Mouse (Mus musculus) layer of hippocampus, postnatal 14 days (tissue): ENCODE measurements around the gene Spns2. TPM values are rescaled to one million over a fixed set of nuclear protein-coding genes. Genes with fewer than 3 reads are reported as not detected.
A peak's percentile ranks its signal among the peaks of the same experiment; 100 is the strongest.

Source experiments
- DNase-seq, 2 experiments: peaks; one replicate each; pipeline ENCODE4 v3.0.0; 2021 to 2022; ENCODE audit warnings: low spot score in 2 of 2, mixed read lengths in 1 of 2
- total RNA-seq, 2 experiments: library from RNA; stranded (reverse); gene quantifications; 2 replicates each; pipeline ENCODE4 v1.2.3; 2021

The Spns2 gene
- total RNA-seq, 2 experiments from 2014 or later: 85.1 to 85.6 TPM

DNA sequence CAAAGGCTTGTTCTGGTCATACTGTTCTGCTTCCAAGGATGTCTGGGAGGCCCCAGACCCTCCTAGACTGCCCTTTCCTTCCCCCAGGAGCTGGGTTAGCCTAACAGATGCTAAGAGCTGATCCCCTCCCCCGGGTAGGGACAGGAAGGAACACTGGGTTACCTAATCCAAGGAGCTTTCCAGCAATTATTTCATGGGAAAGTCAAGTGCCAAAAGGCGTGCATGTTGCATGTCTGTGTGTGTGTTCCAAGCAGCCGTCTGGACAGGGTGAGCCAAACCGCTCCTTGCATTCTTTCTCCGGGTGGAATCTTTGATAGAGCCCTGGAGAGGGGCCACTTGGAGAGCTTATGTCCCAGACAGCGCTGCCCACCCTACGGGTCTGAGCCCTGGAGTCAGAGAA lies 76.7 kb downstream of the Spns2 start:
- no peak for DNase-seq

DNA sequence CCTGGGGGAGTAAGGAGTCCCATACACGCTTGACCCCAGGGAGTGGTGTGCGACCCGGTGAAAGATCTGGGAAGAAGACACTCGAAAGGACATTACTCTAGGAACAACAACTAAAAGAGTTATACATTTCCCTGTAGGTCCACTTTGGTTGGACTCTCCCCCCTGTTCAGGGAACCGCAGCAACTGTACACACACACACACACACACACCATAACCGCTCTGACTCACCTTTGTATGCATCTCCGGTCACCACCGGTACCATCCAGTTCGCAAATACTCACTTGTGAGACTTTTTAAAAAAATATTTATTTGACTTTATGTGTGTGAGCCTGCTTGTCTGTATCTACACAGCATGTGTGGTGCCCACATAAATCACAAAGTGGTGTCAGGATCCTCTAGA lies 77.8 kb downstream of the Spns2 start:
- no peak for DNase-seq

DNA sequence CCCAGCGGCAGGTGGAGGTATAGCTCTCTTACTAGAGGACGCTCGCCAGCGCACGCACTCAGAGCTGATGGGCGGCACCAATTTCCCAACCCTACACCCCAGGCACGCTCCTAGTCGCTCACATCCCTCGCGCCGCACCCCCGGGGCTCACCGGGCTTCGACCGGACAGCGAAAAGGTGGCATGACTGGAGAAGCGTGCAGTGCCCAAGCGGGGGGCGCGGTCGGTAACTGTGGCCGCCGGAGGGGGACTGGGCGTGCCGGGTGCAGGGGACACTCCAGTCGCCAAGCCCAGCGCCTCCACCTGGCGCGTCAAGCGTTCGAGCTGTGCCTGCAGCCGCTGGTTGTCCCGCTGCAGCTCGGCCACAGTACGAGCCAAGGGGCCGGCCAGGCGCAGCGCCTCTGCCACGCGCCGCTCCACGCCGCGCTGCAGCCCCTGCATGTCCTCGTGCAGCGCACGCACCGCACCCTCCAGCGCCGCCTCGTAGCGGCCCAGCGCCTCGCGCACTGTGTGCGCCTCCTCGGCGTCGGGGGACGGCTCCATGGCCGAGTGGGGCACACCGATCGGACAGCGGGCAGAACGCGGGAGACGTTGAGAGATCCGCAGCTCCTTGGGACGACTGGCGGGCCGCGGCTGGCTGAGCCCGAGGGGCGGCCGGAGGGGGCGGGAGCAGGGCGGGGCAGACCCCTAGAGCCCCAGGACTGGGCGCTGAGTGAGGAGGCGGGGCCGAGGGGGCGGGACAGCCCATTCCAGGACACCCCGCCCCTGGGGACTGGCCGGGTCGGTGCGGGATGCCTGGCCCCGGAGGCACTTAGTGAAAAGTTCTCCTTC lies 78.4 kb downstream of the Spns2 start, which contains the start of gene Smtnl2:
Gene Smtnl2 (minus strand): TSS at position 621 of the 829 bp plus-strand sequence.
- DNase-seq: peak in 1 of 2 experiments; percentile 52

DNA sequence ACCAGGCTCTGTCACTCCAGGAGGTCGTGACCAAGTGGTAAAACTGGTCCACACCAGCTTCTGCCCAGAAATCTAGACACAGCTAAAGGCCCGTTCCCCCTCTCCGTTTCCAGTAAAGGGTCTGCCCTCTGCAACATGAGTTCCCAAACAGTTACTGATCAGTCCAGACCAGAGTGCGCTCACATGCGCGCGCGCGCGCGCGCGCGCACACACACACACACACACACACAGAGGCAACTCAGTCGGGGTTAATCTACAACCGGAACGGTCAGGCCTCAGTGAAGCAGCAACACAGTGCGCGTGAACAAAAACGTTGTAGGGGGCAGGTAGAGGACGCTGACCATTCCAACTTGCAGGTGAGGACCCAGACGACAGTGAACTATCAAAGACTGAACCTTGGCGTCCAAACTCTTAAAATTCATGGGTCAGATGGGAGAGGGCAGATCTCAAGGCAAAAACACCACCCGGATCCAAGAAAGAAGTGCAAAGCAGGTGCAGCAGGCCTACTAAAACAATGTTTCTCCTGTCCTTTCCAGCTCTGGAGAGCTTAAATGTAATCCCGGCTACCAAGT lies 79.1 kb downstream of the Spns2 start:
- DNase-seq: no peak

DNA sequence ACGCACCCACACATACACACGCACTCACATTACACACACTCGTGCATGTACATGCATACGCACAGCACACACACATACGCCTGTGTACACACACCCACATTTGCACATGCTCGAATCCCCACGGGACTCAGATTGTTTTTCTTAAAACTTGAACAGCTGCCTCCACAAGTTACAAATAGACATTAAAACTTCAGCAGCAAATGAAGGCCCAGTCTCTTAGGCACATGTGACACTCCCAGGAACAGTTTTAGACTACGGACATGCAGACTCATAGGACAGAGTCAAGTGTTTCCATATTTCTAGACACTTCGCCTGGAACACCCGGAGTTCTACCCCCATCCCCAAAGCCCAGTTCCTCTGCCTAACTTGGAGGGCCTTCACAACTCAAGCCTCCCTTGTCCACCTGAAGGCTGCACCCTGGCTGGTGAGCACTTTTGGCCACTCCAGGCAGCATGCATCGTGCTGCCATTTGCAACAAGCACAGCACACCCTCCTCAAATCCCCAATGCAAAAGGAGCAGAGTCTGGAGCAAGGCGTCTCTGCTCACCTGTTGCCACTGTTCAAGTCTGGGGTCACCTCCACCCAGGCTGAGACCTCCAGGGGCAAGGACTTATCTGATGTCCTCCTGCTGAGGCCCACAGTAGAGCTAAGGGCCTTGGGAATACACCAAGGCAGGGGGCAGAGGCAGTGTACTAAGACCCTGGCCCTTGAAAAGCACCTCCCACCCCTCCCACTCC lies 79.9 kb downstream of the Spns2 start:
- no peak for DNase-seq

DNA sequence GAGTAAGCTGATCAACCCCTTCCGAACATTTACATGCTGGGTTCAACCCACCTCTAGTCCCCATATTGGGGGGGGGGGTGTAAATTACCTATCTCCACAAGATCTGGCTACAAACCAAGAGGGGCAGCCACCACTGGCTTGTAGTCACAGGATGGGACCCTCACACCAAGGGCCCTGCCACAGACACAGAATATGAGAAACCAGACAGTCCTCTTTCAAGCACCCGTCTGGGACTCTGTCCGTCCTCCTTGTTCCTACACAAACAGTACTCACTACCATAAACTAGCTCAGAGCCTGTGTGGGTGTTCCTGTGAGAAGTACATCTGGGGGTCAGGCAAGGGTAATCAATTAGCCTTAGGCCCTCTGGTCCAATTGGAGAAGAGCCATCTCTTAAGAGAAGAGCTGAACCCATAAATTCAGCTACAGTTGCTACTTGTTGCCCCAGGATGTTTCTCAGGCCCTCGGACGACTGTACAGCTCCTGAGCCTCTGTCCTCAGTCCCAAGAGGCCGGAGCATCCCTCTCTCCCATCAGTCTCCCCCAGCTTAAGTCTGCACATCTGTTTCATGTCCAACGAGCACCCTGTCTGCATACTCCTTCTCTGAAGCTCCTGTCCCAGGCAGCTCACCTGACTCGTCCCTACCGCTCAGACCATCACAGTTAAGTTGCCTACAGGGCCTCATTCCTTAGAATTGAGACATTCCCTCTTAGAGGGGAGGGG lies 81.1 kb downstream of the Spns2 start:
- no peak for DNase-seq

DNA sequence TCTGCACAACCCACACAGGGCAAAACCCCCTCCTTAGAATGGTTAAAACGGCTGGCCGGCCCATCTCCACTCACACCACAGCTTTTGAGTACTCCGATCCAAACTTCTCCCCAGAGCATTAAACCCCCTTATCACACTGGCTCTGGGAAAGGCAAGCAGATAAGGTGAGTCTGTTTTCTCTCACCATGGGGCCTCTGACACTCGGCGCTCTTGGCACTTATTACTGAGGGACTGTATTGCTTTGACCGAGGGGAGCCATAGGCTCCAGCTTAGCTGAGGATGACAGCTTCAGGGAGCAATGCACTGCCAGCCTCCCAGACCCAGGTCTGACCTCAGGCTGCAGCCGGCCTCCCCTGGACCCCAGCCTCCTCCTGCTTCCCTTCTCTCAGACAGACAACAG lies 82.1 kb downstream of the Spns2 start:
- DNase-seq: no peak

DNA sequence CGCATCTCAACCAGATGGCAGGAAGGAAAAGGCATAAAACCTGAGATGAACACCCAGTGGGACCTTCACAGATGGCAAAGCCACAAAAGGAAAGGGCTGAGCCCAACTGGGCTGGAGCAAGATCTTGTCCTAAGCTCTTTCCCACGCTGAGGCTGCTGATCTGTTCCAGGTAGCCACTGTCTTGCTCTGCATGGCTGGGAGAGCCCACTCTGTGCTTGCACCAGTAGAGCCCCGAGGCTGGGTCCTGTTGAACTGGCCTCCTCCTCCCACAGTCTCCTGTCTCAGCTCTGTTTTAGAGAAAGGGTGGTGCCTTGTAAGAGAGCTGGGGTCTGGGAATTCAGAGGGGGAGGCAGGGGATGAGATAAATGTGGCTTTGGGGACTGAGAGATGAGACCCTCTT lies 82.6 kb downstream of the Spns2 start:
- DNase-seq: no peak

DNA sequence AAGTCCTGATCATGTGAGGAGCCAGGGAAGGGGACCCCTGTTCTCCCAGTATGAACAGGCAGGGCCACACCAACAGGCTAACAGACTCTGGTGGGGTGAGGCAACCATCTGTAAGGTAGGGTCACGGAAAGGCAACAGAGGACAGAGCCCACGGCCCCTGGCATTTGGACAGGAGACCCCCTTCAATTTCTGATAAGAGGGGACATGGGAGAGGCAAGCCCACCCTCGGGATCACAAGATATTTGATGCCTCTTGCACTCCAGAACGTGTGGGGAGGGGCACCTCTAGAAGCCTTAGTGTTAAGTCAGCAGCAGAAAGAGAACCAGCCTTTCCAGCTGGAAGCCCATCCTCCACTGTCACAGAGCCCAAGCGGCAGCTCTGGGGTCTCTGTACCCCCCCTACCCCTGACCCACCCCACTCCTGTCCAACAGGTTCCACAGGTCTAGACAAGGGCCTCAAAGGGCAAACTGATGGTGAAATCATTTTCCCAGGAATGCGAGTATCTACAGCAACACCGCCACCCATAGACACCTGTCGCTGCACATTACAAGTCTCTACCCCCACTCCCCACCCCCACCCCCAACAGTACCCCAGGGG lies 83.5 kb downstream of the Spns2 start:
- no peak for DNase-seq

DNA sequence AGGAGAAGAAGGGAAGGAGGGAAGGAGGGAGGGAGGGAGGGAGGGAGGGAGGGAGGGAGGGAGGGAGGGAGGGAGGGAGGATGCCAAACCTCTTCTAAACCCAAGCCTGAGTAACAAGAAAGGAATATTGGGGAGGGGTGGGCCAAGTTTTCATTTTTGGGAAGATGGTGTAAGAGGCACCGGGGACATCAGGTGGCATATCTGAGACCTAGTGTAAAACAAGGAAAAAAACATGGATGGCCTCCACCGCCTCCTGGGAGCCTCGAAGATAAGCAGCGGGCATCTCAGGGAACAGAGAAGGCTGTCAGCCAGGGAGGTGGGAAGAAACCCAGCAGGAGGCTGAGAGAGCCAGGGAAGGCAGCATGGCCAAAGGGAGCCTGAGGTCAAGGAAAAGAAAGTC lies 84.2 kb downstream of the Spns2 start:
- DNase-seq: no peak

DNA sequence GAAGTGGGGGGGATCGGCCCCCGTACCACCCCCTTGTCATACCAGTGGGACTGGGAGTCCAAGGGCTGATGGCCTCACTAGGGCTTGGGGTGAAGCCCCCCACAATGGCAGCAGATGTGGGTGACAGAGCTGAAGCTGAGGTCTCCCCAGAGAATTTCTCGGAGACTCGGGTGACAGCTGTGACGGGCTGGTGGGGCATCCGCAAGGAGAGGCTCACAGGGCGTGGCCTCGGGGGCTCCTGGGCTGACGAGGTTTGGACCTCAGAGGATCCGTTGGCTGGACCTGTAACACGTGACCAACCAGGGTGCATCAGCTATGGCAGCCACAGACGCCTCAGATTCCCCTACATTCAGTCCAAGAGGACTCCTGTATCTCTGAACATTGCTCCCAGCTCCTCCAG lies 86.7 kb downstream of the Spns2 start:
- DNase-seq: no peak

DNA sequence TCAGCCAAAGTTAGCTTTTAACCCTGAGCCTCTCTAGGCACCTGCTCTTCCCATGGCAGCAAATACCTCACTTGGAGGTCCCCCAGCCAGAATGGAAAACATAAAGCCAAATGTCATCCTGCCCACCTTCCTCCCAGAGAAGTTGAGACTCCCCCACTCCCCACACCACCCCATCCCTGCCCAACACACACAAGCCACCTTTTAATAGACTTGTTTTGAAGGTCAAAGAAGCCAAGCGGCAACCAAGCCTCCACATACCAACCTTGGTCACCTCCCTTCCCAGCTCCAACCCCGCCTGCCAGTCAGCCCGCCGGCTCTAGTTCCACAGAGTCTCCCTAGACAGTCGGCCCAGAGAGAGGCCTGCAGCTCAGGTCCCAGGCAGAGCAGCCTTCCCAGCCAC lies 87.7 kb downstream of the Spns2 start:
- no peak for DNase-seq

Other genes starting within 250 kb of the Spns2 start
- 10 to 100 TPM; 12.4 to 13.4 TPM for gene Slc13a5, start 222.7 kb downstream of the Spns2 start, total RNA-seq
- 1 to 10 TPM; 2.4 to 2.9 TPM for gene Xaf1, start 188.3 kb downstream of the Spns2 start, total RNA-seq
- gene Fbxo39, start 175.5 kb downstream of the Spns2 start, total RNA-seq: not detected
- gene Tekt1, start 127.5 kb downstream of the Spns2 start, total RNA-seq: 1 to 10 TPM; 2.6 to 5.0 TPM
- gene Smtnl2, start 78.2 kb downstream of the Spns2 start, total RNA-seq: 1 to 10 TPM; 3.0 to 4.4 TPM
- not detected for gene Ggt6, start 54.4 kb downstream of the Spns2 start, total RNA-seq
- gene Mybbp1a, start 48.5 kb downstream of the Spns2 start, total RNA-seq: 10 to 100 TPM; 50.3 to 53.1 TPM
- under 1 TPM; 0.23 to 0.38 TPM for gene Spns3, start 60.6 kb upstream of the Spns2 start, total RNA-seq
- 10 to 100 TPM; 49.8 to 50.8 TPM for gene Ube2g1, start 117.4 kb upstream of the Spns2 start, total RNA-seq
- 10 to 100 TPM; 37.9 to 38.4 TPM for gene Ankfy1, start 200.1 kb upstream of the Spns2 start, total RNA-seq